Mouse (Mus musculus) induced T-regulatory cell, adult 2 months (primary cell): ENCODE data around the gene Ap1b1.
A peak's percentile ranks its signal among the peaks of the same experiment; 100 is the strongest.
"Not testable (repeated sequence)": the region's sequence is repeated elsewhere in the genome, so short reads cannot be mapped to it uniquely, and the experiment has no call there.

Experiments
- DNase-seq: peaks from one replicate; pipeline ENCODE4 v3.0.0-alpha.2; 2012; ENCODE audit warnings: low read depth

The Ap1b1 gene

GRCm38 (mm10) chr11:5062326-5062725 is 75.7 kb downstream of the Ap1b1 start:
- peak; percentile 55 for DNase-seq

- DNase-seq, result no peak
These were observed 76.4 kb downstream of the Ap1b1 start for GRCm38 (mm10) chr11:5062860-5063505.

- peak; percentile 41 for DNase-seq
These were observed 77.1 kb downstream of the Ap1b1 start for GRCm38 (mm10) chr11:5063561-5064281.

- peak; percentile 69 for DNase-seq
These were observed 77.8 kb downstream of the Ap1b1 start for GRCm38 (mm10) chr11:5064282-5065055.

- DNase-seq, result peak; percentile 81
These were observed 78.6 kb downstream of the Ap1b1 start, which contains the start of gene Gas2l1 for GRCm38 (mm10) chr11:5065056-5065821. Gene Gas2l1, minus strand, starts transcription at chr11:5065327.

- DNase-seq, result no peak
These were observed 80.4 kb downstream of the Ap1b1 start for GRCm38 (mm10) chr11:5067063-5067462.

- DNase-seq, result no peak
These were observed 81.7 kb downstream of the Ap1b1 start for GRCm38 (mm10) chr11:5068126-5068971.

- peak; percentile 61 for DNase-seq
These were observed 88.3 kb downstream of the Ap1b1 start for GRCm38 (mm10) chr11:5074882-5075281.

- no peak for DNase-seq
These were observed 89.1 kb downstream of the Ap1b1 start for GRCm38 (mm10) chr11:5075760-5076159.

GRCm38 (mm10) chr11:5076843-5077242 is 90.2 kb downstream of the Ap1b1 start:
- DNase-seq, result not testable (repeated sequence)

- DNase-seq, result no peak
These were observed 102.5 kb downstream of the Ap1b1 start for GRCm38 (mm10) chr11:5089147-5089546.

GRCm38 (mm10) chr11:5091706-5092105 is 105.1 kb downstream of the Ap1b1 start:
- DNase-seq, result peak; percentile 39
